Mouse (Mus musculus) lung, postnatal 0 days (tissue): ENCODE measurements around the gene Pcsk5.

Experiments used
- CTCF ChIP-seq: IDR thresholded peaks from 2 replicates; pipeline ENCODE4 v1.5.1; 2016; ENCODE audit warnings: antibody characterized with exemption, mild to moderate bottlenecking
- EP300 ChIP-seq: IDR thresholded peaks from 2 replicates; pipeline ENCODE4 v1.6.1; 2016; ENCODE audit warnings: antibody characterized with exemption, mild to moderate bottlenecking, control low read depth

- no peak for TF ChIP-seq EP300
- TF ChIP-seq CTCF: no peak
These were observed 63.4 kb downstream of the Pcsk5 start for GRCm38 (mm10) chr19:17774061-17774460.
